Mouse (Mus musculus) embryonic facial prominence, embryonic 10.5 days (tissue): ENCODE data around the gene Grrp1. TPM values are rescaled to one million over a fixed set of nuclear protein-coding genes. Genes with fewer than 3 reads are reported as not detected.
A peak's percentile ranks its signal among the peaks of the same experiment; 100 is the strongest.

Source experiments
- DNase-seq: peaks from one replicate; pipeline ENCODE4 v3.0.0-alpha.2; 2017; ENCODE audit warnings: low spot score
- H3K27ac ChIP-seq: fragments of 300-500 bp; sonication (generic); replicated peaks from 2 replicates; pipeline ENCODE4 v1.5.1; 2016; ENCODE audit warnings: mild to moderate bottlenecking
- H3K27me3 ChIP-seq: fragments of 300-500 bp; sonication (generic); replicated peaks from 2 replicates; pipeline ENCODE4 v1.6.1; 2016; ENCODE audit warnings: low read depth, mild to moderate bottlenecking; ENCODE audit not compliant: poor library complexity, severe bottlenecking
- H3K36me3 ChIP-seq: fragments of 300-500 bp; sonication (generic); replicated peaks from 2 replicates; pipeline ENCODE4 v1.6.1; 2016; ENCODE audit warnings: mild to moderate bottlenecking, moderate library complexity
- H3K4me1 ChIP-seq: fragments of 300-500 bp; sonication (generic); 2 replicates; pipeline ENCODE4 v1.6.1; 2016
- H3K4me3 ChIP-seq: fragments of 300-500 bp; sonication (generic); 2 replicates; pipeline ENCODE4 v1.5.1; 2016; ENCODE audit warnings: mild to moderate bottlenecking, moderate library complexity
- H3K9me3 ChIP-seq: fragments of 300-500 bp; sonication (generic); 2 replicates; pipeline ENCODE4 v1.6.1; 2016; ENCODE audit warnings: mild to moderate bottlenecking
- WGBS: fragments of 180-500 bp; shearing (Covaris S2); methylation state at CpG from one replicate; pipeline ENCODE4 v1.1.7; 2016; 5-methylcytosine and 5-hydroxymethylcytosine counted together
- polyA plus RNA-seq: library from polyadenylated mRNA; unstranded; fragments of >200 nt; fragmentation: Nextera tagmentation; extraction: Ambion mirVana; gene quantifications from 2 replicates; pipeline ENCODE4 v1.2.1, GENCODE M21; 2016

Gene Grrp1
- polyA plus RNA-seq, 1 experiment from 2014 or later, result 7.9 TPM

- no peak for DNase-seq
- no peak overlapping the region for H3K27ac ChIP-seq
- peaks cover 31% of the 10 kb centered on the region for H3K27me3 ChIP-seq
- H3K4me1 ChIP-seq, result peaks cover 53% of the 10 kb centered on the region
- whole genome bisulfite sequencing, result 64% methylated on average over 11 of the region's 11 CpGs
- no peaks in the 10 kb centered on the region for H3K9me3 ChIP-seq
- no peak overlapping the region for H3K4me3 ChIP-seq
- no peaks in the 10 kb centered on the region for H3K36me3 ChIP-seq
Observed at GRCm38 (mm10) chr4:134258354-134258753, 4.4 kb upstream of the Grrp1 start.

- WGBS, result 9% methylated on average over 11 of the region's 11 CpGs
- Histone ChIP-seq H3K9me3 (no peaks in the 10 kb centered on the region), H3K4me3 (no peak overlapping the region), H3K27me3 (peaks cover 41% of the 10 kb centered on the region), H3K4me1 (peaks cover 62% of the 10 kb centered on the region), H3K36me3 (no peaks in the 10 kb centered on the region), H3K27ac (peak overlapping the region; percentile 78)
- DNase-seq, result no peak
Observed at GRCm38 (mm10) chr4:134257198-134258009, 3.5 kb upstream of the Grrp1 start.

- DNase-seq, result peak; percentile 58
- Histone ChIP-seq H3K36me3 (no peaks in the 10 kb centered on the region), H3K27ac (peak overlapping the region; percentile 78), H3K9me3 (no peaks in the 10 kb centered on the region), H3K4me1 (peaks cover 70% of the 10 kb centered on the region), H3K4me3 (peak overlapping the region; percentile 29), H3K27me3 (peaks cover 49% of the 10 kb centered on the region)
- 2% methylated on average over 19 of the region's 19 CpGs for WGBS
Observed at GRCm38 (mm10) chr4:134256407-134257197, 2.7 kb upstream of the Grrp1 start.

- 18% methylated on average over 4 of the region's 4 CpGs for WGBS
- Histone ChIP-seq H3K27me3 (peaks cover 56% of the 10 kb centered on the region), H3K4me3 (peak overlapping the region; percentile 21; the same call in 1 of the 2 replicates), H3K4me1 (peaks cover 78% of the 10 kb centered on the region), H3K27ac (peak overlapping the region; percentile 78), H3K36me3 (no peaks in the 10 kb centered on the region), H3K9me3 (no peaks in the 10 kb centered on the region)
- DNase-seq, result peak; percentile 51
Observed at GRCm38 (mm10) chr4:134255854-134256253, 1.9 kb upstream of the Grrp1 start.

- peaks cover 66% of the 10 kb centered on the region for H3K27me3 ChIP-seq
- H3K9me3 ChIP-seq, result no peaks in the 10 kb centered on the region
- no peaks in the 10 kb centered on the region for H3K36me3 ChIP-seq
- H3K27ac ChIP-seq, result peak overlapping the region; percentile 55
- peaks cover 88% of the 10 kb centered on the region for H3K4me1 ChIP-seq
- no peak for DNase-seq
- H3K4me3 ChIP-seq, result 0 out of 2 replicates have a peak overlapping the region, but pooled peaks have one; percentile 25
- 16% methylated on average over 3 of the region's 3 CpGs for WGBS
Observed at GRCm38 (mm10) chr4:134254835-134255234, 929 bp upstream of the Grrp1 start.

GRCm38 (mm10) chr4:134252911-134253721 lies 790 bp downstream of the Grrp1 start:
- no peak for DNase-seq
- 4% methylated on average over 15 of the region's 15 CpGs for WGBS
- H3K27me3 ChIP-seq, result peaks cover 84% of the 10 kb centered on the region
- peak overlapping the region; percentile 83 for H3K27ac ChIP-seq
- no peaks in the 10 kb centered on the region for H3K9me3 ChIP-seq
- H3K36me3 ChIP-seq, result no peaks in the 10 kb centered on the region
- peak overlapping the region; percentile 63 for H3K4me3 ChIP-seq
- peaks cover 96% of the 10 kb centered on the region for H3K4me1 ChIP-seq

GRCm38 (mm10) chr4:134252131-134252910 lies 1.6 kb downstream of the Grrp1 start:
- no peaks in the 10 kb centered on the region for H3K9me3 ChIP-seq
- peak overlapping the region; percentile 63 for H3K4me3 ChIP-seq
- H3K27ac ChIP-seq, result peak overlapping the region; percentile 83
- DNase-seq, result peak; percentile 55
- 3% methylated on average over 22 of the region's 22 CpGs for WGBS
- H3K36me3 ChIP-seq, result no peaks in the 10 kb centered on the region
- H3K27me3 ChIP-seq, result peaks cover 92% of the 10 kb centered on the region
- peaks cover 93% of the 10 kb centered on the region for H3K4me1 ChIP-seq

- peaks cover 100% of the 10 kb centered on the region for H3K27me3 ChIP-seq
- under 1% methylated on average over 91 of the region's 91 CpGs for WGBS
- H3K27ac ChIP-seq, result peak overlapping the region; percentile 83
- H3K36me3 ChIP-seq, result no peaks in the 10 kb centered on the region
- peaks cover 85% of the 10 kb centered on the region for H3K4me1 ChIP-seq
- peak; percentile 76 for DNase-seq
- peak overlapping the region; percentile 63 for H3K4me3 ChIP-seq
- H3K9me3 ChIP-seq, result no peaks in the 10 kb centered on the region
Observed at GRCm38 (mm10) chr4:134251241-134252130, 2.4 kb downstream of the Grrp1 start.

GRCm38 (mm10) chr4:134250930-134251240 lies 3.0 kb downstream of the Grrp1 start:
- WGBS, result 7% methylated on average over 10 of the region's 10 CpGs
- peak overlapping the region; percentile 63 for H3K4me3 ChIP-seq
- no peak for DNase-seq
- H3K27me3 ChIP-seq, result peaks cover 99% of the 10 kb centered on the region
- H3K27ac ChIP-seq, result peak overlapping the region; percentile 83
- H3K9me3 ChIP-seq, result no peaks in the 10 kb centered on the region
- H3K36me3 ChIP-seq, result no peaks in the 10 kb centered on the region
- peaks cover 84% of the 10 kb centered on the region for H3K4me1 ChIP-seq

- H3K4me3 ChIP-seq, result peak overlapping the region; percentile 63
- no peaks in the 10 kb centered on the region for H3K9me3 ChIP-seq
- DNase-seq, result peak; percentile 45
- WGBS, result 5% methylated on average over 27 of the region's 27 CpGs
- no peaks in the 10 kb centered on the region for H3K36me3 ChIP-seq
- peaks cover 93% of the 10 kb centered on the region for H3K27me3 ChIP-seq
- peaks cover 82% of the 10 kb centered on the region for H3K4me1 ChIP-seq
- H3K27ac ChIP-seq, result peak overlapping the region; percentile 65
Observed at GRCm38 (mm10) chr4:134250116-134250929, 3.6 kb downstream of the Grrp1 start.
